Mouse (Mus musculus) lung, embryonic 14.5 days (tissue): Measurements from ENCODE around the gene Lama2. TPM values are rescaled to one million over a fixed set of nuclear protein-coding genes. Genes with fewer than 3 reads are reported as not detected.

ENCODE experiments used
- ATAC-seq: fragments of 200-750 bp; cut with Nextera tagmentation; 2 replicates; pipeline ENCODE4 v1.8.0; 2017; ENCODE audit warnings: mild to moderate bottlenecking, moderate TSS enrichment, moderate library complexity; ENCODE audit not compliant: insufficient read depth
- DNase-seq: peaks from one replicate; pipeline ENCODE4 v3.0.0-alpha.2; 2015
- H3K27ac ChIP-seq: fragments of 300-500 bp; sonication (generic); 2 replicates; pipeline ENCODE4 v1.5.1; 2014; ENCODE audit warnings: low read depth, mild to moderate bottlenecking, moderate library complexity
- H3K27me3 ChIP-seq: fragments of 300-500 bp; sonication (generic); 2 replicates; pipeline ENCODE4 v1.6.1; 2014; ENCODE audit warnings: low read length, control low read depth; ENCODE audit not compliant: insufficient read depth
- H3K36me3 ChIP-seq: fragments of 300-500 bp; sonication (generic); 2 replicates; pipeline ENCODE4 v1.6.1; 2014; ENCODE audit warnings: control low read depth; ENCODE audit not compliant: insufficient read depth
- H3K4me1 ChIP-seq: fragments of 300-500 bp; sonication (generic); 2 replicates; pipeline ENCODE4 v1.6.1; 2014; ENCODE audit warnings: antibody characterized with exemption, control low read depth; ENCODE audit not compliant: insufficient read depth
- H3K4me2 ChIP-seq: fragments of 300-500 bp; sonication (generic); 2 replicates; pipeline ENCODE4 v1.6.1; 2014; ENCODE audit warnings: mild to moderate bottlenecking
- H3K4me3 ChIP-seq: fragments of 300-500 bp; sonication (generic); 2 replicates; pipeline ENCODE4 v1.5.1; 2014; ENCODE audit warnings: low read depth, low read length
- H3K9ac ChIP-seq: fragments of 300-500 bp; sonication (generic); 2 replicates; pipeline ENCODE4 v1.6.1; 2014
- H3K9me3 ChIP-seq: fragments of 300-500 bp; sonication (generic); 2 replicates; pipeline ENCODE4 v1.6.1; 2016; ENCODE audit warnings: low read depth, low read length, control low read depth
- CTCF ChIP-seq: IDR thresholded peaks from 2 replicates; pipeline ENCODE4 v1.5.1; 2016; ENCODE audit warnings: antibody characterized with exemption, low read depth
- WGBS: fragments of 180-500 bp; shearing (Covaris S2); extraction: QIAGEN DNeasy Blood & Tissue Kit; methylation state at CpG from one replicate; pipeline ENCODE4 v1.1.7; 2014; 5-methylcytosine and 5-hydroxymethylcytosine counted together
- polyA plus RNA-seq: library from polyadenylated mRNA; unstranded; fragments of >200 nt; fragmentation: Nextera tagmentation; extraction: Ambion mirVana; gene quantifications from 2 replicates; pipeline ENCODE4 v1.2.1, GENCODE M21; 2014

The Lama2 gene
- polyA plus RNA-seq, 1 experiment from 2014 or later, result 15.9 TPM

- Histone ChIP-seq H3K27ac (no peak overlapping the region), H3K9ac (no peak overlapping the region), H3K4me1 (no peaks in the 10 kb centered on the region), H3K4me2 (no peak overlapping the region), H3K36me3 (no peaks in the 10 kb centered on the region), H3K4me3 (no peak overlapping the region), H3K9me3 (no peaks in the 10 kb centered on the region), H3K27me3 (no peaks in the 10 kb centered on the region)
- DNase-seq, result peak; percentile 13
- no peak for TF ChIP-seq CTCF
- 50% methylated on average over 8 of the region's 8 CpGs for WGBS
- peak; percentile 24; the same call in 1 of the 2 replicates for ATAC-seq
Measured at GRCm38 (mm10) chr10:27223815-27224375, 395.7 kb downstream of the Lama2 start.

- WGBS, result 55% methylated on average over 6 of the region's 6 CpGs
- no peaks in the 10 kb centered on the region for H3K36me3 ChIP-seq
- no peaks in the 10 kb centered on the region for H3K9me3 ChIP-seq
- H3K27me3 ChIP-seq, result no peaks in the 10 kb centered on the region
- no peaks in the 10 kb centered on the region for H3K4me1 ChIP-seq
- peak overlapping the region; percentile 24; the same call in 1 of the 2 replicates for H3K27ac ChIP-seq
- no peak overlapping the region for H3K9ac ChIP-seq
- peak; percentile 75; the same call in 1 of the 2 replicates for ATAC-seq
- peak; percentile 71 for DNase-seq
- H3K4me2 ChIP-seq, result no peak overlapping the region
- no peak for TF ChIP-seq CTCF
- no peak overlapping the region for H3K4me3 ChIP-seq
Measured at GRCm38 (mm10) chr10:27222639-27223315, 396.8 kb downstream of the Lama2 start.

GRCm38 (mm10) chr10:27219698-27220097 is 399.9 kb downstream of the Lama2 start:
- WGBS, result 40% methylated on average over 1 of the region's 1 CpGs
- ATAC-seq (no peak), DNase-seq (peak; percentile 65)
- Histone ChIP-seq H3K4me1 (no peaks in the 10 kb centered on the region), H3K27me3 (no peaks in the 10 kb centered on the region), H3K36me3 (no peaks in the 10 kb centered on the region), H3K9me3 (no peaks in the 10 kb centered on the region), H3K4me2 (no peak overlapping the region), H3K9ac (no peak overlapping the region), H3K27ac (no peak overlapping the region), H3K4me3 (no peak overlapping the region)
- TF ChIP-seq CTCF, result no peak

- no peak overlapping the region for H3K4me2 ChIP-seq
- 21% methylated on average over 12 of the region's 12 CpGs for WGBS
Measured at GRCm38 (mm10) chr10:27207320-27207719, 412.2 kb downstream of the Lama2 start.

GRCm38 (mm10) chr10:27198443-27198842 is 421.1 kb downstream of the Lama2 start:
- Histone ChIP-seq H3K27me3 (no peaks in the 10 kb centered on the region), H3K4me1 (no peaks in the 10 kb centered on the region), H3K4me3 (no peak overlapping the region), H3K4me2 (no peak overlapping the region), H3K9me3 (no peaks in the 10 kb centered on the region), H3K9ac (no peak overlapping the region), H3K27ac (no peak overlapping the region), H3K36me3 (no peaks in the 10 kb centered on the region)
- WGBS, result 33% methylated on average over 1 of the region's 1 CpGs
- ATAC-seq, result no peak
- TF ChIP-seq CTCF, result no peak
- DNase-seq, result no peak

More at GRCm38 (mm10) chr10:27207320-27207719, 412.2 kb downstream of the Lama2 start:
- H3K4me3 ChIP-seq, result no peak overlapping the region
- TF ChIP-seq CTCF, result no peak
- H3K4me1 ChIP-seq, result no peaks in the 10 kb centered on the region
- H3K9ac ChIP-seq, result no peak overlapping the region
- DNase-seq (no peak), ATAC-seq (no peak)
- no peaks in the 10 kb centered on the region for H3K9me3 ChIP-seq
- no peak overlapping the region for H3K27ac ChIP-seq
- no peaks in the 10 kb centered on the region for H3K27me3 ChIP-seq
- no peaks in the 10 kb centered on the region for H3K36me3 ChIP-seq

GRCm38 (mm10) chr10:27193986-27194908 is 425.3 kb downstream of the Lama2 start:
- no peak for ATAC-seq
- 72% methylated on average over 8 of the region's 8 CpGs for WGBS
- H3K27me3 ChIP-seq, result no peaks in the 10 kb centered on the region
- TF ChIP-seq CTCF, result no peak
- no peaks in the 10 kb centered on the region for H3K36me3 ChIP-seq
- H3K4me1 ChIP-seq, result no peaks in the 10 kb centered on the region
- no peak overlapping the region for H3K9ac ChIP-seq
- no peak overlapping the region for H3K4me3 ChIP-seq
- no peak overlapping the region for H3K4me2 ChIP-seq
- H3K27ac ChIP-seq, result no peak overlapping the region
- no peaks in the 10 kb centered on the region for H3K9me3 ChIP-seq
- DNase-seq, result no peak
